Mouse (Mus musculus) embryonic fibroblast, embryonic 13.5 days (primary cell): Measurements from ENCODE around the gene Krt82.

Experiments
- CTCF ChIP-seq: IDR thresholded peaks from 2 replicates; pipeline ENCODE4 v1.5.1; 2011; ENCODE audit warnings: mild to moderate bottlenecking, control low read depth, low read length, moderate library complexity, borderline replicate concordance; ENCODE audit not compliant: insufficient read depth
- POLR2A ChIP-seq: IDR thresholded peaks from 2 replicates; pipeline ENCODE4 v1.6.1; 2011; ENCODE audit warnings: low read depth, mild to moderate bottlenecking, control low read depth, low read length, moderate library complexity

DNA sequence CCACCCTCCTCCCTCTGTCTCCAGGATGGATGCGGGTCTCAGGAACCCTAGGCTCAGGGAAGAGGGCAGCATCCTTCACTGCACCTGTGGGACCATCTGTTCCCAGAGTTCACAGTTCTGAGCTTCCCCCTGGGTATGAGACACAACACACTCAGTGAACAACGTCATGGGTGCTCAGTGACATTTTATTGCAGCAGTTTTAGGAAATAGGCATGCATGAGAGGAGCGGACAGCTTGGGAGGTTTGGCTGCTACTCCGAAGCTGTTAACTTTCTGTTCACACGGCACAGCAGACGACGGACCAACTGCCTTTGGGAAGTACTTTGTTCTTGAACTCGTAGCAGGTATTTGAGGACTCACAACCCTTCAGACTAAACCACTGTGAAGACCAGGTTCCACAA, 1.7 kb upstream of the Krt82 start:
- TF ChIP-seq CTCF (no peak), POLR2A (no peak)
